Mouse (Mus musculus): ENCODE results near the gene Nckipsd.

DNA sequence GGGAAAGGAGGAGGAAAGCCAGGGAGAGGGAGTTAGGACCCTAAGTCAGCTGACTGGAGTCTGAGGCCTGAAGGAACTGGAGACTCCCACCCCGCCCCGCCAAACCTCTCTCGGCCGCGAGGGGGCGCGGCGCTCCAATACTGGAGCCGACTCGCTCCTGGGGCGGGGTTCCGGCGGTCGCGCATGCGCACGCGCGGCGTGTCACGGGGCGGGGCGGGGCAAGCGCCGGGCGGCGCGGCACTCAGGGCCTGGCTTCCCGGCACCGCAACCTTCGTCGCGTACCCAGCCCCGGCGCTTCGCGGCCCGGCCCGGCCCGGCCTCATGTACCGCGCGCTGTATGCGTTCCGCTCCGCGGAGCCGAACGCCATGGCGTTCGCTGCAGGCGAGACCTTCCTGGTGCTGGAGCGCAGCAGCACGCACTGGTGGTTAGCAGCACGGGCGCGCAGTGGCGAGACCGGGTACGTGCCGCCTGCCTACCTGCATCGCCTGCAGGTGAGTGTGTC, at the start of gene Nckipsd:
- peak; percentile 29; the same call in 1 of the 2 replicates for TF ChIP-seq CTCF (IDR thresholded peaks at IDR 0.05; ENCODE audit: insufficient read depth, low read length)
- TF ChIP-seq POLR2A (IDR thresholded peaks at IDR 0.05; ENCODE audit: borderline replicate concordance, extremely low read depth, low read depth, low read length), result no peak

Measured in lung, adult 2 months (tissue).